Mouse (Mus musculus): ENCODE data around the gene Cux1. TPM values are rescaled to one million over a fixed set of nuclear protein-coding genes. Genes with fewer than 3 reads are reported as not detected.

Cux1 gene
- total and polyA plus RNA-seq, 3 experiments: 46.8 to 101 (median 85.8) TPM

- Histone ChIP-seq H3K4me3 (no peak overlapping the region), H3K9ac (ENCODE audit: low read depth, low read length) (no peak overlapping the region), H3K27ac (no peak overlapping the region), H3K79me2 (replicated peaks; ENCODE audit: control insufficient read depth, insufficient read depth, low read length) (no peaks in the 10 kb centered on the region), H3K4me1 (ENCODE audit: control insufficient read depth, insufficient read depth, low read length) (peaks cover 2% of the 10 kb centered on the region), H3K27me3 (ENCODE audit: control insufficient read depth, insufficient read depth, low read length) (no peaks in the 10 kb centered on the region), H3K36me3 (ENCODE audit: control insufficient read depth, insufficient read depth, low read length) (no peaks in the 10 kb centered on the region)
- DNase-seq: peak; percentile 52 to 54
- TF ChIP-seq EP300 (IDR thresholded peaks at IDR 0.05; ENCODE audit: insufficient read depth, low read depth, low read length): no peak
- no peak for TF ChIP-seq CTCF (IDR thresholded peaks at IDR 0.05)
- no peak for TF ChIP-seq POLR2A (IDR thresholded peaks at IDR 0.05; ENCODE audit: insufficient read depth, low read depth, low read length)
- intact Hi-C loops (cut with DNase I): no loop called here
- 28% methylated on average over 19 of the region's 19 CpGs for WGBS
Observed at GRCm38 (mm10) chr5:136403565-136403961, 163.7 kb downstream of the Cux1 start.

GRCm38 (mm10) chr5:136402622-136403564 lies 164.4 kb downstream of the Cux1 start:
- Histone ChIP-seq H3K27me3 (ENCODE audit: control insufficient read depth, insufficient read depth, low read length) (no peaks in the 10 kb centered on the region), H3K9ac (ENCODE audit: low read depth, low read length) (no peak overlapping the region), H3K4me3 (no peak overlapping the region), H3K36me3 (ENCODE audit: control insufficient read depth, insufficient read depth, low read length) (no peaks in the 10 kb centered on the region), H3K27ac (no peak overlapping the region), H3K79me2 (replicated peaks; ENCODE audit: control insufficient read depth, insufficient read depth, low read length) (no peaks in the 10 kb centered on the region), H3K4me1 (ENCODE audit: control insufficient read depth, insufficient read depth, low read length) (peaks cover 2% of the 10 kb centered on the region)
- TF ChIP-seq EP300 (IDR thresholded peaks at IDR 0.05; ENCODE audit: insufficient read depth, low read depth, low read length): no peak
- TF ChIP-seq CTCF (IDR thresholded peaks at IDR 0.05): no peak
- TF ChIP-seq POLR2A (IDR thresholded peaks at IDR 0.05; ENCODE audit: insufficient read depth, low read depth, low read length): no peak
- 70% methylated on average over 15 of the region's 15 CpGs for WGBS
- intact Hi-C loops (cut with DNase I): no loop called here
- DNase-seq: no peak

GRCm38 (mm10) chr5:136398706-136399105 lies 168.6 kb downstream of the Cux1 start:
- no peak overlapping the region for H3K4me3 ChIP-seq
- H3K36me3 ChIP-seq (ENCODE audit: control insufficient read depth, insufficient read depth, low read length): peaks cover 2% of the 10 kb centered on the region; the same call in 1 of the 2 replicates
- WGBS: 74% methylated on average over 3 of the region's 3 CpGs
- H3K79me2 ChIP-seq (replicated peaks; ENCODE audit: control insufficient read depth, insufficient read depth, low read length): no peaks in the 10 kb centered on the region
- peaks cover 6% of the 10 kb centered on the region for H3K4me1 ChIP-seq (ENCODE audit: control insufficient read depth, insufficient read depth, low read length)
- H3K27ac ChIP-seq: no peak overlapping the region
- no peak overlapping the region for H3K9ac ChIP-seq (ENCODE audit: low read depth, low read length)
- intact Hi-C loops (cut with DNase I): no loop called here
- TF ChIP-seq EP300 (IDR thresholded peaks at IDR 0.05; ENCODE audit: insufficient read depth, low read depth, low read length): no peak
- no peak for TF ChIP-seq POLR2A (IDR thresholded peaks at IDR 0.05; ENCODE audit: insufficient read depth, low read depth, low read length)
- no peak for TF ChIP-seq CTCF (IDR thresholded peaks at IDR 0.05)
- H3K27me3 ChIP-seq (ENCODE audit: control insufficient read depth, insufficient read depth, low read length): no peaks in the 10 kb centered on the region
- DNase-seq: no peak

GRCm38 (mm10) chr5:136396699-136397098 lies 170.6 kb downstream of the Cux1 start:
- Histone ChIP-seq H3K36me3 (ENCODE audit: control insufficient read depth, insufficient read depth, low read length) (peaks cover 2% of the 10 kb centered on the region; the same call in 1 of the 2 replicates), H3K4me1 (ENCODE audit: control insufficient read depth, insufficient read depth, low read length) (peaks cover 6% of the 10 kb centered on the region), H3K9ac (ENCODE audit: low read depth, low read length) (no peak overlapping the region), H3K27ac (no peak overlapping the region), H3K27me3 (ENCODE audit: control insufficient read depth, insufficient read depth, low read length) (no peaks in the 10 kb centered on the region), H3K79me2 (replicated peaks; ENCODE audit: control insufficient read depth, insufficient read depth, low read length) (no peaks in the 10 kb centered on the region), H3K4me3 (no peak overlapping the region)
- intact Hi-C loops (cut with DNase I): no loop called here
- TF ChIP-seq CTCF (IDR thresholded peaks at IDR 0.05): no peak
- no peak for TF ChIP-seq POLR2A (IDR thresholded peaks at IDR 0.05; ENCODE audit: insufficient read depth, low read depth, low read length)
- no peak for TF ChIP-seq EP300 (IDR thresholded peaks at IDR 0.05; ENCODE audit: insufficient read depth, low read depth, low read length)
- WGBS: 94% methylated on average over 1 of the region's 1 CpGs
- no peak for DNase-seq

GRCm38 (mm10) chr5:136396256-136396655 lies 171.0 kb downstream of the Cux1 start:
- peaks cover 2% of the 10 kb centered on the region; the same call in 1 of the 2 replicates for H3K36me3 ChIP-seq (ENCODE audit: control insufficient read depth, insufficient read depth, low read length)
- H3K4me3 ChIP-seq: no peak overlapping the region
- H3K9ac ChIP-seq (ENCODE audit: low read depth, low read length): no peak overlapping the region
- no peaks in the 10 kb centered on the region for H3K27me3 ChIP-seq (ENCODE audit: control insufficient read depth, insufficient read depth, low read length)
- TF ChIP-seq CTCF (IDR thresholded peaks at IDR 0.05): no peak
- no peak for TF ChIP-seq EP300 (IDR thresholded peaks at IDR 0.05; ENCODE audit: insufficient read depth, low read depth, low read length)
- no peak for TF ChIP-seq POLR2A (IDR thresholded peaks at IDR 0.05; ENCODE audit: insufficient read depth, low read depth, low read length)
- no peaks in the 10 kb centered on the region for H3K79me2 ChIP-seq (replicated peaks; ENCODE audit: control insufficient read depth, insufficient read depth, low read length)
- intact Hi-C loops (cut with DNase I): no loop called here
- peak overlapping the region; percentile 62 for H3K27ac ChIP-seq
- H3K4me1 ChIP-seq (ENCODE audit: control insufficient read depth, insufficient read depth, low read length): peaks cover 6% of the 10 kb centered on the region
- 78% methylated on average over 7 of the region's 7 CpGs for WGBS
- DNase-seq: no peak
